Mouse (Mus musculus): ENCODE results near the gene Kcnj6. TPM values are rescaled to one million over a fixed set of nuclear protein-coding genes. Genes with fewer than 3 reads are reported as not detected.

Gene Kcnj6
- polyA plus RNA-seq, 1 experiment from 2014 or later, result 0.62 TPM

DNA sequence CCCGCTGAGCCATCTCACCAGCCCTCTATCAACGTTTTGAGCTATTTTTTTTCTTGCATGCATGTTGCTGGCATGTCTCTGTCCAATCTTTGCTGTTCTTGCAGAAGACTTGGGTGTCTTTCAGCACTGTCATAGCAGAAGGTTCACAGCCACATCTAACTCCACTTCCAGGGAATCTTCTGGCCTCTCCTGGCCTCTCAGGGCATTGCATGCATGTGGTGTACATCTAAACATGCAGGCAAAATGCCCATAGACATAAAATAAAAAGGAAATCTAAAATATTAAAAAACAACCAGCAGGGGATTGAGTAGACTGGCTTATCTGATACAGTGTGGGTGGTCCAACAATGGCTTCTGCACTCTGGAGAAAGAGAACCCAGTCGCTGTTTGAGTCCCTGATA is 262.0 kb downstream of the Kcnj6 start:
- ATAC-seq (no peak), DNase-seq (ENCODE audit: low spot score) (no peak)
- WGBS, result 62% methylated on average over 3 of the region's 3 CpGs
- Histone ChIP-seq H3K9me3 (replicated peaks; ENCODE audit: control insufficient read depth, low read length) (no peaks in the 10 kb centered on the region), H3K27me3 (replicated peaks; ENCODE audit: control insufficient read depth, insufficient read depth, low read length) (no peaks in the 10 kb centered on the region), H3K36me3 (ENCODE audit: control insufficient read depth, insufficient read depth, low read length) (no peaks in the 10 kb centered on the region), H3K4me1 (ENCODE audit: control insufficient read depth, insufficient read depth, low read length) (no peaks in the 10 kb centered on the region), H3K27ac (ENCODE audit: low read depth, low read length) (no peak overlapping the region), H3K9ac (ENCODE audit: low read length) (no peak overlapping the region), H3K4me3 (ENCODE audit: low read depth, low read length) (no peak overlapping the region), H3K4me2 (ENCODE audit: low read length) (no peak overlapping the region)

DNA sequence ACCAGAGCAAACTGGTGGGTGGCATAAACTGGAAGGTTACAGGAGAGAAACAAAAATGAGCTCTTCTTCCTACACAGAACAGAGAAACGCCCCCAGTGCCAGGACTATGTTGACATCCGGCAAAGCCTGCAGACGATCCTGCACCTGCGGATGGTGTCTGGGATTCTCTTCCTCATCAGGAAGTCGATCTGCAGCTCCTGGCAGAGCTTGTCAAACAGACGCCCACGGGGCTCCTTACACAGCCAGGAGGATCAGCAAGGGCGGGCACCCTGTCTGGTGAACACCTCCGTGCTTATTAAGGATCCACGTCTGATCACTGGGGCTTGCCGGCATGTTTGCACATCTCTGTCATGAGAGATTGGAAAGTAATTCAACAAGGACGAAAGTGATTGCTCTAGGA is 266.5 kb downstream of the Kcnj6 start:
- Histone ChIP-seq H3K4me2 (ENCODE audit: low read length) (no peak overlapping the region), H3K9ac (ENCODE audit: low read length) (no peak overlapping the region), H3K9me3 (replicated peaks; ENCODE audit: control insufficient read depth, low read length) (no peaks in the 10 kb centered on the region), H3K4me1 (ENCODE audit: control insufficient read depth, insufficient read depth, low read length) (no peaks in the 10 kb centered on the region), H3K4me3 (ENCODE audit: low read depth, low read length) (no peak overlapping the region), H3K36me3 (ENCODE audit: control insufficient read depth, insufficient read depth, low read length) (no peaks in the 10 kb centered on the region), H3K27ac (ENCODE audit: low read depth, low read length) (no peak overlapping the region), H3K27me3 (replicated peaks; ENCODE audit: control insufficient read depth, insufficient read depth, low read length) (no peaks in the 10 kb centered on the region)
- 70% methylated on average over 12 of the region's 12 CpGs for WGBS
- ATAC-seq (no peak), DNase-seq (ENCODE audit: low spot score) (no peak)

DNA sequence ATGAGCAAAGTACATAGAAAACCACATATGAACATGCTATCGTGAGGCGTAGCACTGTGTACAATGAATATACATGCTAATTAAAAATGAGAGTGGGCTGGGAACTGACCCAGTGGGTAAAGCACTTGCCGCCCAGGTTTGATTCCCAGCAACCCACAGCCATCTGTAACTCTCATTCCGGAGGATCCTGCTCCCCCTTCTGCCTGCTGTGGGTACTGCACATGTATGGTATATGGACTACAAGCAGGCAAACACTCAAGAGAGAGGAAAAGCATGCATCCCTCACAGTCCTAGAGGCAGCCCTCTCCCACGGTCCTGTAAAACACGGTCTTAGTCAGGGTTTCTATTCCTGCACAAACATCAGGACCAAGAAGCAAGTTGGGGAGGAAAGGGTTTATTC is 268.3 kb downstream of the Kcnj6 start:
- Histone ChIP-seq H3K36me3 (ENCODE audit: control insufficient read depth, insufficient read depth, low read length) (no peaks in the 10 kb centered on the region), H3K27ac (ENCODE audit: low read depth, low read length) (no peak overlapping the region), H3K27me3 (replicated peaks; ENCODE audit: control insufficient read depth, insufficient read depth, low read length) (no peaks in the 10 kb centered on the region), H3K4me1 (ENCODE audit: control insufficient read depth, insufficient read depth, low read length) (no peaks in the 10 kb centered on the region), H3K4me3 (ENCODE audit: low read depth, low read length) (no peak overlapping the region), H3K9ac (ENCODE audit: low read length) (no peak overlapping the region), H3K9me3 (replicated peaks; ENCODE audit: control insufficient read depth, low read length) (no peaks in the 10 kb centered on the region), H3K4me2 (ENCODE audit: low read length) (no peak overlapping the region)
- WGBS, result 89% methylated on average over 6 of the region's 6 CpGs
- ATAC-seq (no peak), DNase-seq (ENCODE audit: low spot score) (no peak)

DNA sequence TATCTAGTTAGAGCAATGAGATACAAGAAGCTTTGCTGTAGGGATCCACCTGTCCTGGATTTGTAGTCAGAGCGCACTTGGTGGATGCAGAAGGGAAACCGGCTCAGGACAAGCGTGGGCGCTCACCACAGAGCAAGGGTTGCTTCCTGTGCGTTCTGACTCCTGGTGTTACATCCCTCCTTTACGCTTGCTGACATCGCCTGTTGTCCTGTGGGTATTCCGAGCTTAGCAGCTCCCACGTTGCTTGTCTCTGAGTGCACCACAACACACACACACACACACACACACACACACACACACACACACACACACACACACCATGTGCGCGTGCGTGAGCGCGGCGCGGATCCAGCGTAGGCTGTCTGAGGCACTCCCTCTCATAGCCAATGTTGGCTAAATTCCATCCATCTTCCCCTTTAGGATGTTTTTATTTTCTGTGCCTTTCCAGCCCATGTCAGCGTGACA is 272.7 kb downstream of the Kcnj6 start:
- 1% methylated on average over 18 of the region's 18 CpGs for WGBS
- peak overlapping the region; percentile 50 for H3K9ac ChIP-seq (ENCODE audit: low read length)
- peak overlapping the region; percentile 38 for H3K4me3 ChIP-seq (ENCODE audit: low read depth, low read length)
- DNase-seq (ENCODE audit: low spot score) (peak; percentile 68), ATAC-seq (peak; percentile 43)
- peak overlapping the region; percentile 96 for H3K4me2 ChIP-seq (ENCODE audit: low read length)
- no peaks in the 10 kb centered on the region for H3K36me3 ChIP-seq (ENCODE audit: control insufficient read depth, insufficient read depth, low read length)
- no peaks in the 10 kb centered on the region for H3K9me3 ChIP-seq (replicated peaks; ENCODE audit: control insufficient read depth, low read length)
- H3K27ac ChIP-seq (ENCODE audit: low read depth, low read length), result peak overlapping the region; percentile 67
- 0 out of 2 replicates have a peak, but pooled peaks cover 2% of the 10 kb centered on the region for H3K4me1 ChIP-seq (ENCODE audit: control insufficient read depth, insufficient read depth, low read length)
- H3K27me3 ChIP-seq (replicated peaks; ENCODE audit: control insufficient read depth, insufficient read depth, low read length), result no peaks in the 10 kb centered on the region

DNA sequence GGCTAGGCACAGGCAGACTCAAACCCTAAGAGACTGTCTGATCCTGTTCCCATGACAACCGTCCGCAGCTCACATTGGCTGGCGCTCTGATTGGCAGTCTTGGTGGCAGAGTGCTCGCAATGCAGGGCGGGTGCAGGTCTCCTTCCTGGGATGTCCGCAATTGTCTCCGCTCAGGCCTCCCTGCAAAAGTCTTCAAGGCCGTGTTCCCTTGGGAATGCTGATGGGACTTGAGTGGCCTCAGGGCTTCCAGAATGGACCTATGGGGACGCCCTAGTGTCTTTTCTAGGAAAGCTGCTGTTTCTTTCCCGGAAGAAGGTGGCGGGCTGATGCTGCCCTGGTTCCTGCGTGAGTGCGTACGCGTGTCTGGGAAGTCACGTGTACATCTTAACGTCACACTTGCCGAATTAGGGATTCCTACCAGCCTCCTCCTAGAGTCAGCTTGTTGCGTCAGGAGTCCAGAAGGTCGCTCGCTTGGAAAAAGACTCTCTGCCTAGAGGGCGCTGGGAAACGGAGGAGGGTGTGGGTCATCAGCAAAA is 273.4 kb downstream of the Kcnj6 start:
- H3K36me3 ChIP-seq (ENCODE audit: control insufficient read depth, insufficient read depth, low read length), result no peaks in the 10 kb centered on the region
- WGBS, result 0% methylated on average over 23 of the region's 23 CpGs
- H3K4me2 ChIP-seq (ENCODE audit: low read length), result peak overlapping the region; percentile 96
- H3K9ac ChIP-seq (ENCODE audit: low read length), result peak overlapping the region; percentile 50
- 0 out of 2 replicates have a peak, but pooled peaks cover 2% of the 10 kb centered on the region for H3K4me1 ChIP-seq (ENCODE audit: control insufficient read depth, insufficient read depth, low read length)
- DNase-seq (ENCODE audit: low spot score) (peak; percentile 97), ATAC-seq (peak; percentile 98)
- H3K27me3 ChIP-seq (replicated peaks; ENCODE audit: control insufficient read depth, insufficient read depth, low read length), result no peaks in the 10 kb centered on the region
- peak overlapping the region; percentile 67 for H3K27ac ChIP-seq (ENCODE audit: low read depth, low read length)
- H3K9me3 ChIP-seq (replicated peaks; ENCODE audit: control insufficient read depth, low read length), result no peaks in the 10 kb centered on the region
- peak overlapping the region; percentile 38 for H3K4me3 ChIP-seq (ENCODE audit: low read depth, low read length)

DNA sequence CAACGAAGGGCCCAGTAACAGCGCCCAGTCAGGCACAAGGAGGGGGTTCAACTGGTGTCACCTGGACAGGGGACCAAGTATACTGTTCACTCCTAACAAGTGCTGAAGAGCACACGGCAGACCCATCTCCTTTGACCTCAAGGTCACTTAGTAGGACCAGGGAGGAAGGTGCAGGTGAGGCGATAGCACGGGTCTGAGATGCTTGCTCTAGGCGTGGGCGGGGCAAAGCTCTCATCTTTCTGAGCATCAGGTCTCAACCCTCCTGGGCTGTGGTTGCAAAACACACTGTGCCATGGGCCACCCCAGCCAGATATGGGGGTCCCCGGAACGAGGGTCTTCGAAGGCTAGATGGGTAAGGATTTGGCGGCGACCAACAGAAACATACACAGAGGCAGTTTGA is 274.6 kb downstream of the Kcnj6 start:
- DNase-seq (ENCODE audit: low spot score) (no peak), ATAC-seq (no peak)
- no peak overlapping the region for H3K27ac ChIP-seq (ENCODE audit: low read depth, low read length)
- no peaks in the 10 kb centered on the region for H3K27me3 ChIP-seq (replicated peaks; ENCODE audit: control insufficient read depth, insufficient read depth, low read length)
- 0 out of 2 replicates have a peak, but pooled peaks cover 2% of the 10 kb centered on the region for H3K4me1 ChIP-seq (ENCODE audit: control insufficient read depth, insufficient read depth, low read length)
- no peak overlapping the region for H3K4me3 ChIP-seq (ENCODE audit: low read depth, low read length)
- no peaks in the 10 kb centered on the region for H3K36me3 ChIP-seq (ENCODE audit: control insufficient read depth, insufficient read depth, low read length)
- no peak overlapping the region for H3K4me2 ChIP-seq (ENCODE audit: low read length)
- no peaks in the 10 kb centered on the region for H3K9me3 ChIP-seq (replicated peaks; ENCODE audit: control insufficient read depth, low read length)
- H3K9ac ChIP-seq (ENCODE audit: low read length), result no peak overlapping the region
- WGBS, result 84% methylated on average over 12 of the region's 12 CpGs

DNA sequence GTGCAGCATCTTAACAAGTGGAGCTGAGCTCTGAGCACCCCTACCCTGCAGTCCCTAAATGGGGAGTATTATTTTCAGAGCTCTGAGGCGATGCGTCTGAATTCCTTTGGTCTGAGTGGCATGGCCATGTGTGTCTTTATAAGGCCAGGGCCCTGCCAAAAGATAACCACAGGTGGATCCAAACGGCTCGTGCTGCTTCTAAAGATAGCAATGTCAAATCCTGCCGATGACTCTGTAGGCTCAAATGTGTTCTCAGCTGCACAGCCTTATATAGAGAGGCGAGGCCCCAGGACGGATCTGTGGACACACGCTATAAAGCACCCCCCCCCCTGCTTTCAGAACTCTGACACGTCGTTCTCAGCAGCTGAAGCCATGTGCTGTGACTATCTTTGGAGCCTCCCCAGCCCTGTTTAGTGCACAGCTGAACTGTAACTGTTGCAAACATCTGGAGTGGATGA is 275.9 kb downstream of the Kcnj6 start:
- 81% methylated on average over 10 of the region's 10 CpGs for WGBS
- Histone ChIP-seq H3K9ac (ENCODE audit: low read length) (no peak overlapping the region), H3K36me3 (ENCODE audit: control insufficient read depth, insufficient read depth, low read length) (no peaks in the 10 kb centered on the region), H3K4me1 (ENCODE audit: control insufficient read depth, insufficient read depth, low read length) (0 out of 2 replicates have a peak, but pooled peaks cover 2% of the 10 kb centered on the region), H3K4me2 (ENCODE audit: low read length) (no peak overlapping the region), H3K9me3 (replicated peaks; ENCODE audit: control insufficient read depth, low read length) (no peaks in the 10 kb centered on the region), H3K27ac (ENCODE audit: low read depth, low read length) (no peak overlapping the region), H3K4me3 (ENCODE audit: low read depth, low read length) (no peak overlapping the region), H3K27me3 (replicated peaks; ENCODE audit: control insufficient read depth, insufficient read depth, low read length) (no peaks in the 10 kb centered on the region)
- no peak for ATAC-seq
- DNase-seq (ENCODE audit: low spot score), result no peak

DNA sequence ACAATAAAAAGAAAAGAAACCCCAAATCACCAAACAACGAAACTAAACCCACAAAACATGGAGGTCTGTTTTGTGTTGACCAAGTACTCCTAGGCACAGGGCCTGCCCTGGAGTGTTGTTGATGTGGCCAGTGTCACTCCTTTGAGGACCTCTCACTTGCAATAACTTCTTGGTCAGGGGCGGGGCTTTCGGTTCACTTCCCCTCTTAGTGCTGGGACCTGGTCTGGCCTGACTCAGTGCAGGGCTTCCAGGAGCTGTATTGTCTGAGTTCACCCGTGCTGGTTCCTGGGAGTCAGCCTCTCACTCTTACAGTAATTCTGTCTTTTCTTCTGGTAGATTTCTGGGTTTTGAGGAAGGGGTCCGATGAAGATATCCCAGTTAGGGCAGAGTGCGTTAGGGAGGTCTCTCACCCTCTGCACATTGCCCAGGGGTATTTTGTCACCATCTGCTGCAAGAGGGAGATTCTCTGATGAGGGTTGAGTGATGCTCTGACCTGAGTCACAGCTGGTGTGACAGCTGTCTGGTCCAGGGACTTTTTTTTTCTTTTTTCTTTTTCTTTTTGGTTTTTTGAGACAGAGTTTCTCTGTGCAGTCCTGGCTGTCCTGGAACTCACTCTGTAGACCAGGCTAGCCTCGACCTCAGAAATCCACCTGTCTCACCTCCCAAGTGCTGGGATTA is 276.9 kb downstream of the Kcnj6 start:
- Histone ChIP-seq H3K36me3 (ENCODE audit: control insufficient read depth, insufficient read depth, low read length) (no peaks in the 10 kb centered on the region), H3K9me3 (replicated peaks; ENCODE audit: control insufficient read depth, low read length) (no peaks in the 10 kb centered on the region), H3K27ac (ENCODE audit: low read depth, low read length) (no peak overlapping the region), H3K27me3 (replicated peaks; ENCODE audit: control insufficient read depth, insufficient read depth, low read length) (no peaks in the 10 kb centered on the region), H3K9ac (ENCODE audit: low read length) (no peak overlapping the region), H3K4me3 (ENCODE audit: low read depth, low read length) (no peak overlapping the region), H3K4me1 (ENCODE audit: control insufficient read depth, insufficient read depth, low read length) (0 out of 2 replicates have a peak, but pooled peaks cover 2% of the 10 kb centered on the region), H3K4me2 (ENCODE audit: low read length) (no peak overlapping the region)
- no peak for ATAC-seq
- whole genome bisulfite sequencing, result 70% methylated on average over 7 of the region's 7 CpGs
- DNase-seq (ENCODE audit: low spot score), result no peak

DNA sequence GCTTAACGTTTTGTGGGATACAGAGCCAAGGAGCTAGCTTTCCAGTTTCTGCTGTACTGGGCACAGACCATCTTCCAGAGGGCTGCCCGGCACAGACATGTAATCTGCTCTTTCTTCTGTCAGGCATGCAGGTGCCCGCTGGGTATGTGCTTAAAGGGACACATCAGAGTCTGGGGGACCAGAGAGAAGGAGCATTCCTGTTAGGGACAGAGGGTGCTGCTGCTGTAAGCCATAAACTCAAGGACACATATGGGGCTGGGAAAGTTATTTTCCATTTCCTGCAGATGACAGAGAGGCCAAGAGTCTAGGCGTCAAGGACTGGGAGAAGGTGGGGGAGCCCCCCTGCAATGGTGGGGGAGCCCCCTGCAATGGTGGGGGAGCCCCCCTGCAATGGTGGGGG is 278.0 kb downstream of the Kcnj6 start:
- Histone ChIP-seq H3K9ac (ENCODE audit: low read length) (no peak overlapping the region), H3K9me3 (replicated peaks; ENCODE audit: control insufficient read depth, low read length) (no peaks in the 10 kb centered on the region), H3K27me3 (replicated peaks; ENCODE audit: control insufficient read depth, insufficient read depth, low read length) (no peaks in the 10 kb centered on the region), H3K4me1 (ENCODE audit: control insufficient read depth, insufficient read depth, low read length) (0 out of 2 replicates have a peak, but pooled peaks cover 2% of the 10 kb centered on the region), H3K4me3 (ENCODE audit: low read depth, low read length) (no peak overlapping the region), H3K36me3 (ENCODE audit: control insufficient read depth, insufficient read depth, low read length) (no peaks in the 10 kb centered on the region), H3K27ac (ENCODE audit: low read depth, low read length) (peak overlapping the region; percentile 44; the same call in 1 of the 2 replicates), H3K4me2 (ENCODE audit: low read length) (no peak overlapping the region)
- no peak for DNase-seq (ENCODE audit: low spot score)
- WGBS, result 78% methylated on average over 4 of the region's 4 CpGs
- ATAC-seq, result no peak

Data from forebrain, embryonic 14.5 days (tissue).